Mouse (Mus musculus) cerebellum, adult 18-20 months (tissue): ENCODE measurements around the gene Vac14.
"Not testable (repeated sequence)": the region's sequence is repeated elsewhere in the genome, so short reads cannot be mapped to it uniquely, and the experiment has no call there.

Experiments used
- DNase-seq, 2 experiments: peaks; one replicate each; pipeline ENCODE4 v3.0.0; 2021

The Vac14 gene

DNA sequence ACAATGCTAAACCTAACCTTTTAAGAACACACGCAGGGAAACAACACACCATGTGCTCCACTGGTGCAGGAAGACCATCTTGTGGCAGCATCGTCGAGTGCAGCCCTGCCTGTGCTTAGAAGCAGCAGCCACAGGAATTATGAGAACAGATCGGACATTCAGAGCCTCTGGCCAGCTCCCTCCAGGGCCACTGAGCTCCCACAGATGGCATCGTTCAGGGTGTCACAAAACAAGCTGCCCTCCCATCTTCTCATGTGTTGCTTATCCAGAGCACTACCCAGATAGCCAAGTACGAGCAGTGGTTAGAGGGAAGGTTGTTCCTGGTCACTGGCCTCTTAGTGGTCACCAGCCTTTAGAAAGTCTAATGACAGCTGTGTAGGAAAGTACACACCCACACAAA lies 30.9 kb downstream of the Vac14 start:
- peak; percentile 55 to 60 for DNase-seq

GRCm38 (mm10) chr8:110650838-110651237 lies 32.5 kb downstream of the Vac14 start:
- no peak for DNase-seq

DNA sequence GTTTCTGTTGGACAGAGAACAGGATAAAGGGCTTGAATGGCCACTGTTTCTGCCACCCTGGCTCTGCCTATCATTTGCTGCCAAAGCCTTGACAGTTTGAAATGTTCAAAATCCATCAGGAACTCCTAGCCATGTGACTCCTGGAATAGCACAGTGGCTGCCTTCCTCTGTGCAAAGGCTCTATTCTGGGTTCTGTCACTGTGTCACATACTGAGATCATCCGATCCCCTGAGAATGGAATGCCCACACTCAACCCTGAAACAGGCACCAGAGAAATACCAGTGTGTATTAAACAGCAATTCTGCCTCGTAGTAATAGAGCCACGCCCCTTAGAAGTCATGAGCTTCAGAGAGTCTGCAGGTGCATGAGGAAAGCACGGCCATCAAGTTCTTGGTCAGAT lies 33.5 kb downstream of the Vac14 start:
- DNase-seq: no peak

DNA sequence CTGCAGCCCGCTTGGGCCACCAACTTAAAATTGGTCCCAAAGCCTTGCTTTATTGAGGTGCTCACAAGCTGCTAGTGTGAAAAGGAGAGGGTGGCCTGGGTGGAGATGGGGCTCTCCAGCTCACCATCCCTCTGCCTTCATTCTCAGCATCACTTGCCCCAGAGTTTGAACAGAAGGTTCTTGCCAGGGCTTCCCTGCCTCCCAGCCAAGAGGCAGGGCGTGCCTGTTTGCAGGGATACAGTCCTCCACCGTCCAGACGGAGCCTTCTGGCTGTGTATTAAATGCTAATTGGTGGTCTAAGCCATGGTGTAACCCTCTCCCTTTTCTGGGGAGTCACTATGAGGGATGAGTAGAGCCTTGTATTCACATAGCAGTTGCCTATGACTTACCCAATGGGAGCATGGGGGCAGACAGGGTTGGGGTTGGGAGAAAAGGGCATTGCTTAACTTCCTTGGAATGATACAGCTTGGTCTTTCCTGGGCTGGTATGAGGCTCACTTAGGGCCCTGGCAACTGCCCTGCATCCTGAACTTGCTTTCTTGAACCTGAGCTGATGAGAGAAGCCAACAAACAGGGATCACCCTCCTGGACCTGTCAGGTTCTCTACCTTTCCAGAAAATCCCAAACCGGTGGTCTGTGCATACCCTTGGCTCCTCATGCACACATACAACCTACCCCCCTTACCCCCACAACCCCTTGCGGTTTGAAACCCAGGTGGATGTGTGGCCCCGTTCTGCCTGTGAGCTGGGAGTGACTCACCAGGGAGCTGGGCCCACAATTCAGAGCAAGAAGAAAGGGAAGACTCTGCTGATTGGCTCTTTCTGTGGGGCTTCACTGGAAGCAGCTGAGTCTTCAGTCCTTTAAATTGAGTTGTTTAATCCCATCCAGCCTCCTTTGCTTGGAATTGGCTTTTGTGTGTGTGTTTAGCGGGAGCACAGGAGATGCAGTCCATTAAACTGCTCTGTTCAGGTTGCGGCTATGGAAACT lies 36.0 kb downstream of the Vac14 start:
- no peak for DNase-seq

GRCm38 (mm10) chr8:110655827-110656226 lies 37.4 kb downstream of the Vac14 start:
- DNase-seq: peak in 1 of 2 experiments; percentile 57

DNA sequence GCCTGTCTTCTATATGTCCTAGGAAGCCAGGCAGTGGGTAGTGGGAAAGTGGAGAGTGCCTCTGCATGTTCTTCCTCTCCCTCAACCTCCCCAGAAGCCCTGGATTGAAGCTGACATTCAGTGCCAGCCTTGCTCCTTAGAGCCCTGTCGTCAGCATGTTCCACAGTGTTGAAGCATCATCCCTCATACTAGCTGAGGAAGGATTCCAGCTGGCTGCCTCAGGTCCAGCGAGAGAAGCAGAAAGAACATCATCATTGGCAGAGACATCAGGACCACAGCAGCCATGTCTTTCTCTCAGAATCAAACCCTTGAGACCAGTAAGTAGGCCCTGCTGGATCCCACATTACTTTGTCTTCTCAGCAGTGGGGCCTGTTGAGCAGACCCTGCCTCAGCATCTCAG lies 39.3 kb downstream of the Vac14 start:
- DNase-seq: no peak

GRCm38 (mm10) chr8:110660121-110660520 lies 41.7 kb downstream of the Vac14 start:
- no peak for DNase-seq

DNA sequence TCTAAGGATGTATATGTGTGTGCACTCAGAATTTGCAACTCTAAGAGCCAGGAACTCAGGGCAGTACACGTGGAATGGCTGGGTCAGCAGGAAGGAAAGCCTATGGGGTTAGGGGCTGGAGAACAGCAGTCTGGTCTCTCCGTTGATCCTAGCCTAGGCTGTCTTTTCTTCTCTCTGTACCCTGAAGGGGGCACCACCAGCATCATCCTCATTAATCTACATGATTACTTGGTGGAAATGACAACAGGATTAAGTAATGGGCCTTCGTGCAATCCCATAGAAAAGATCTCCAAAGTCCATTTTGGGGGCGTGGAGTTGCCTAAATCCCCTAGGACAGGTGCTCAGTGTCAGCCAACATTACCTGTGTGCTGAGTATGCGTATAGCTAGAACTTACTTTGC lies 44.2 kb downstream of the Vac14 start:
- DNase-seq: no peak

GRCm38 (mm10) chr8:110663015-110663742 lies 44.8 kb downstream of the Vac14 start:
- peak in 1 of 2 experiments; percentile 43 for DNase-seq

GRCm38 (mm10) chr8:110664202-110664896 lies 46.0 kb downstream of the Vac14 start:
- peak; percentile 84 to 90 for DNase-seq

GRCm38 (mm10) chr8:110665000-110665399 lies 46.6 kb downstream of the Vac14 start:
- no peak for DNase-seq

DNA sequence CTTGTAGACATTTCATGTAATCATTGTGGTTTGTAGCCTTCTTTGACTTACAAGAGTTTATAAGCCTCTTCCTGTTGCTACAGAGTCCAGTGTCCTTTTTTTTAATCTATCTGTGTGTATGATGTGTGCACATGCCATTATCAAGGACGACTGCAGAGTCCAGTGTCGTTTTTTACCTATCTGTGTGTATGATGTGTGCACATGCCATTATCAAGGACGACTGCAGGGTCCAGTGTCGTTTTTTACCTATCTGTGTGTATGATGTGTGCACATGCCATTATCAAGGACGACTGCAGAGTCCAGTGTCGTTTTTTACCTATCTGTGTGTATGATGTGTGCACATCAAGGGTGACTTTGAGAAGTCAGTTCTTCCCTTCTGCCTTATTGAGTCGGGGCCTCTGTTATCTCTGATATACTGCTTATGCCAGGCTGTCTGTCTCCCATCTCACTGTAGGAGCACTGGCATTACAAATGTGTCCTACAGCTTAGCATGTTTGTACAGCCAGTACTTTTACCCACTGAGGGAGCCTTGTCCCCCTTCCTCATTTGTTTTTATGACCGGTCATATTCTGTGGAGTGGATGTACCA lies 49.3 kb downstream of the Vac14 start:
- DNase-seq: not testable (repeated sequence)

GRCm38 (mm10) chr8:110669932-110670628 lies 51.7 kb downstream of the Vac14 start:
- no peak for DNase-seq

GRCm38 (mm10) chr8:110671309-110671708 lies 52.9 kb downstream of the Vac14 start:
- peak; percentile 87 to 88 for DNase-seq

DNA sequence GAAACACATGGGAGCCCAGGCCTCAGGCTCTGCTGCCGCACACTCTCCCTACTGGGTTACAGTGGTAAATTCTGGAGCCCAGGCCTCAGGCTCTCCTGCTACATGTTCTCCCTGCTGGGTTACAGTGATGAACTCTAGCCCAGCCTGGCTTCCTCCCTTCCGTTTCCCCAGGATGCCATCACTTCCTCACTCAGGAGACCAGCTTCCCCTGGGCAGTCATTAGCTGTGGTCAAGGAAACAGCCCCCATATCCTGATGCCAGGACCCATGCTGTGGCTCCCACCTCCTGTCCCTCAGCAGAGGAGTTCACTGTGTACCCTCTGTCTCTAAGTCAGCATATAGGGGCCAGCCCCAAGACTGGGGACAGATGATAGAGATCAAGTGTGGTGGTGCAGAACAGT lies 53.7 kb downstream of the Vac14 start:
- peak in 1 of 2 experiments; percentile 45 for DNase-seq

GRCm38 (mm10) chr8:110673168-110673567 lies 54.8 kb downstream of the Vac14 start:
- DNase-seq: no peak

DNA sequence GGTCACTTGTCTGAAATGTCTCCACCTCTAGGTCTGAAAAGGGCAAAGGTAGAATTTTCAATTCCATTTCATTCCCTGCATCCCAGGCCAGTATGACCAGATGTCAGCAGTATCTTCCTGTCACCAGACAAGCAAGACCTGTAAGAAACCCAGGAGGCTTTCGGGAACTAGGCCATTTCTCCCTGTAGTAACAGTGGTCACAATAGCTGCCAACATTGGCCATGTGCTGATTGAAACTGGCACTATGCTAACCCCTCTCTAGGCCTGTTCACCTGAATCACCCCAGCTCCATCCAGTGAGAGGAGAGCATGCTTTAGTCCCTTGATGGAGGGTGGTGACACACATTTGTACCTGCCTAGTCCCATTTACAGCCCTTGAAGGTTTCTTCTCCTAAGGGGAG lies 56.2 kb downstream of the Vac14 start:
- DNase-seq: peak; percentile 41 to 50

- DNase-seq: no peak
Observed at GRCm38 (mm10) chr8:110676702-110677101, 58.3 kb downstream of the Vac14 start.

- no peak for DNase-seq
Observed at GRCm38 (mm10) chr8:110677174-110677660, 58.8 kb downstream of the Vac14 start.

DNA sequence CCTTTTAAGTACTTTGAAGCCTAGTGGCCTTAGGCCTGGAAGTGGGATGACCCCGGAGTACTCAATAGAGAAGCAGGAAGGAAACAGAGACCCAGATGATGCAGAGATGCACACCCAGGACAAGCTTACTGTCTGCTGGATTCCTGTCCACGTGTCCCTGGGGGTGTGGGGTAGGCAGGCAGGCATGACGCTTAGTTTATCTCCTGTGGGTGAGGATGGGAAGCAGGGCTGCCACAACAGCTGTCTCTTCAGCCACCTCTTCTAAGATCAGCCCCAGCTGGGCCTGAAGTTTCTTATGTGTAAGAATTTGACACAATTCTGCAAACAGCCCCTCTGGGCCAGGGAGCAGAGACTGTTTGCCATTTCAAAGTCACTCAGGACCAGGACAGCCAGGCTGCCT lies 60.6 kb downstream of the Vac14 start:
- DNase-seq: no peak

- DNase-seq: peak; percentile 50
Observed at GRCm38 (mm10) chr8:110687726-110688125, 69.3 kb downstream of the Vac14 start.

DNA sequence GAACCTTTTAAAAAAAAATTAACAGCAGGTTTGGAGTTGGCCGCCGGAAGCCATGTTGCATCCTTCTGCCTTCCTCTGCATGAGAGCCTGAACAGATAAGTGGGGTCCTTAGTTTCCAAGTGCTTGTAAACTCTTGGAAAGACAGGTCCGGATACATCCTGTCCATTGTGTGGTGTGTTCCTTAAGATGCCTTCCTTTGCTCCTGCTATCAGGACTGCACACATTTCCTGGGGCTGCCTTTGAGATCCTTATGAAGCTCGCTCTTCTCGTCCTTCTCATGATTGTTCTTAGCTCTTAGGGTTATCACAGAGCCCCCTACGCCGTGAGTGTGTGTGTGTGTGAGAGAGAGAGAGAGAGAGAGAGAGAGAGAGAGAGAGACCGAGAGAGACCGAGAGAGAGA lies 71.6 kb downstream of the Vac14 start:
- DNase-seq: no peak
